Mouse (Mus musculus) ES-Bruce4 (cell line): ENCODE results near the gene Taok2. TPM values are rescaled to one million over a fixed set of nuclear protein-coding genes. Genes with fewer than 3 reads are reported as not detected.

Experiments used
- H3K27ac ChIP-seq: 2 replicates; pipeline ENCODE4 v1.5.1; 2012; ENCODE audit warnings: low read length, inconsistent platforms; ENCODE audit not compliant: insufficient read depth
- H3K27me3 ChIP-seq: 2 replicates; pipeline ENCODE4 v1.6.1; 2012; ENCODE audit warnings: mild to moderate bottlenecking, low read length, inconsistent platforms; ENCODE audit not compliant: control insufficient read depth, poor library complexity, insufficient read depth, severe bottlenecking
- H3K36me3 ChIP-seq: 2 replicates; pipeline ENCODE4 v1.6.1; 2012; ENCODE audit warnings: inconsistent platforms, mild to moderate bottlenecking, low read length, moderate library complexity; ENCODE audit not compliant: control insufficient read depth, poor library complexity, insufficient read depth, severe bottlenecking
- H3K4me1 ChIP-seq: one replicate; pipeline ENCODE4 v1.8.1; 2011; ENCODE audit warnings: low read length; ENCODE audit not compliant: control insufficient read depth, insufficient read depth
- H3K4me3 ChIP-seq: 2 replicates; pipeline ENCODE4 v1.5.1; 2011; ENCODE audit warnings: low read depth, mild to moderate bottlenecking, low read length
- H3K9ac ChIP-seq: 2 replicates; pipeline ENCODE4 v1.6.1; 2012; ENCODE audit warnings: low read depth, mild to moderate bottlenecking, inconsistent platforms; ENCODE audit not compliant: poor library complexity, severe bottlenecking
- H3K9me3 ChIP-seq: replicated peaks from 2 replicates; pipeline ENCODE4 v1.6.1; 2012; ENCODE audit warnings: mild to moderate bottlenecking, low read length, inconsistent platforms; ENCODE audit not compliant: control insufficient read depth, poor library complexity, insufficient read depth, severe bottlenecking
- CTCF ChIP-seq: IDR thresholded peaks from one replicate; pipeline ENCODE4 v1.8.1; 2011; ENCODE audit warnings: low read depth, low read length
- EP300 ChIP-seq: IDR thresholded peaks from 2 replicates; pipeline ENCODE4 v1.6.1; 2011; ENCODE audit warnings: low read depth, low read length; ENCODE audit not compliant: insufficient read depth
- POLR2A ChIP-seq: IDR thresholded peaks from one replicate; pipeline ENCODE4 v1.8.1; 2011; ENCODE audit warnings: low read length; ENCODE audit not compliant: insufficient read depth
- polyA plus RNA-seq: library from polyadenylated mRNA; stranded (reverse); fragments of >200 nt; gene quantifications from 2 replicates; pipeline ENCODE4 v1.2.4, GENCODE M21; 2011; ENCODE audit warnings: low read depth; ENCODE audit not compliant: missing spikeins, insufficient read depth, insufficient read length

Taok2 gene
- polyA plus RNA-seq, 1 experiment = 41.0 TPM

DNA sequence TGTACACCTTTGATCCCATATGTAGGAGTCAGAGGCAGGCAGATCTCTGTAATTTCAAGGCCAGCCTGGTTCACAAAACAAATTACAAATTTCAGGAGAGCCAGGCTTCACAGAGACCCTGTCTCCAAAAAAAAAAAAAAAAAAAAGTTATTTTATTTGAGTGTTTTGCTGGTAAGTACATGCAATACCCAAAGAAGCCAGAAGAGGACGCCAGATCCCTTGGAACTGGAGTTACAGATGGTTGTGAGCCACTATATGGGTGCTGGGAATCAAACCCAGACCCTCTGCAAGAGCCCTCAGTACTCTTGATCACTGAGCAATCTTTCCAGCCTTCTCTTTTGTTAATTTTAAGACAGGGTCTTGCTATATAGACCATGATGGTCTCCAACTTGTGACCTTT, 65.7 kb downstream of the Taok2 start:
- H3K4me1 ChIP-seq = peaks cover 13% of the 10 kb centered on the region
- TF ChIP-seq CTCF = no peak
- no peak for TF ChIP-seq POLR2A
- no peak for TF ChIP-seq EP300
- H3K9me3 ChIP-seq = no peaks in the 10 kb centered on the region

DNA sequence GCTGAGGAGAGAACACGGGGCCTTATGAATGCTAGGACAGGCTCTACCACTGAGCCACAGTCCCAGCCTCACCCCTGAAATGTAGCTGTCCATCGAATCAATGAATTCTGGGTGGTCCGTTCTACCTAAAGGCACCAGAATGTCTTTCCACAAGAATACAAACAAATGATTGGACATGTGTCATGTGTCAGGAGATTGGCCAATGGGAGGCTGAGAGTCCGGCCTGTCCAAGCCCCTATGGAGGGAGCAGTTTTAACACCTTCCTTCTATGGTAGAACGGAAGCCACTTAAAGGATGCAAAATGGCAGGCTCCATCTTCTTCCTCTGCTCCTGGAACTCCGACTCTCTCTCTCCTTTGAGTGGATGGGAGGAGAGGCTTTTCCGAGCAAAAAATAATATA, 66.9 kb downstream of the Taok2 start:
- Histone ChIP-seq H3K4me1 (peaks cover 12% of the 10 kb centered on the region), H3K36me3 (no peaks in the 10 kb centered on the region), H3K4me3 (no peak overlapping the region), H3K9me3 (no peaks in the 10 kb centered on the region), H3K27me3 (no peaks in the 10 kb centered on the region), H3K27ac (no peak overlapping the region), H3K9ac (no peak overlapping the region)
- no peak for TF ChIP-seq CTCF

More for the DNA sequence above, 65.7 kb downstream of the Taok2 start:
- H3K36me3 ChIP-seq = no peaks in the 10 kb centered on the region
- H3K9ac ChIP-seq = no peak overlapping the region
- H3K27ac ChIP-seq = no peak overlapping the region
- no peak overlapping the region for H3K4me3 ChIP-seq
- no peaks in the 10 kb centered on the region for H3K27me3 ChIP-seq

DNA sequence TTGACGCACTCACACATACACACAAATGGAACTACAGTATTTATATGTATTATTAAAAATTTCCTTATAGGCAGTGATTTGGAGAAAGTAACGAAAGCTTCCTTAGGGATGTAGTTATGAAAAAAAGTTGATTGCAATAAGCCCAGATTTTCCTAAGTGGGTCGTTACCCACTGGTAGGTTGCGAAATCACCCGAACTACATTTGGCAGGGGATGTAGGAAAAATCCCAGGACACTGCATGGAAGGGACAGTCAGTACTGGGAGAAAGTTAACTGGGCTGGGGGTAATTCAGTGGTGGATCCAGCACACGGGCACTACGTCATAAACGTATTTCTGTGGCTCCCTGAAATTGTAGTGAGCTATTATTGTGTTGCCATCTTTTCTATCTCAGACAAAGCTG, 68.0 kb downstream of the Taok2 start:
- peaks cover 7% of the 10 kb centered on the region for H3K4me1 ChIP-seq
- H3K9me3 ChIP-seq = no peaks in the 10 kb centered on the region
- no peak overlapping the region for H3K4me3 ChIP-seq
- no peaks in the 10 kb centered on the region for H3K36me3 ChIP-seq
- H3K9ac ChIP-seq = no peak overlapping the region
- TF ChIP-seq EP300 = no peak
- no peak for TF ChIP-seq CTCF
- no peak for TF ChIP-seq POLR2A
- no peak overlapping the region for H3K27ac ChIP-seq
- H3K27me3 ChIP-seq = no peaks in the 10 kb centered on the region

DNA sequence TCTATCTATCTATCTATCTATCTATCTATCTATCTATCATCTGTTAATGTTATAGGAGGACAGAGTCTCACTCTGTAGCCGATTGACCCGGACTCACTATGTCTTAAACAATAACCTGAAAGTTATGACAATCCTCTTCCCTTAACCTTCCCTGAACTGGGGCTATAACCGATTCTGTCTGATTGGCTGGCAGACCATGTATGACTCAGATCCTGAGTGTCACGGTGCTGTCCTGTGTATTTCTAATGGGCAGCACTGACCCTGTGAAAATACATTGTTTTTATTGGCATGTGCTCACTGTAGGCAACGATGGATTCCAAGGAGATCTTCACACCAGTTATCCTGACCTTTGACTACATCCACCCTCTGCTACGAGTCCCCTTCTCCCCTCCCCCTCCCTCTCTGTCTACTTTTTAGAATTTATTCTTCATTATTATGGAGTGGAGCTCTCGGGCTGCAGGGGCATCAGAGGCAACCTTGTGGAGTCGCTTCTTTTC, 68.7 kb downstream of the Taok2 start:
- no peaks in the 10 kb centered on the region for H3K27me3 ChIP-seq
- H3K9me3 ChIP-seq = no peaks in the 10 kb centered on the region
- no peaks in the 10 kb centered on the region for H3K36me3 ChIP-seq
- H3K4me1 ChIP-seq = peaks cover 7% of the 10 kb centered on the region
- TF ChIP-seq POLR2A (no peak), CTCF (no peak), EP300 (no peak)
- H3K27ac ChIP-seq = no peak overlapping the region
- no peak overlapping the region for H3K9ac ChIP-seq
- H3K4me3 ChIP-seq = no peak overlapping the region

Other genes with a start within 250 kb of the Taok2 start
- gene Sgf29, start 235.4 kb downstream of the Taok2 start, polyA plus RNA-seq = 42.7 and 54.0 TPM in 2 replicates
- not detected in 2 replicates for gene Sult1a1, start 208.3 kb downstream of the Taok2 start, polyA plus RNA-seq
- gene Bola2, start 189.3 kb downstream of the Taok2 start, polyA plus RNA-seq = 76.0 and 103 TPM in 2 replicates
- 16.6 and 17.4 TPM in 2 replicates for gene Slx1b, start 188.9 kb downstream of the Taok2 start, polyA plus RNA-seq
- 4.9 and 5.9 TPM in 2 replicates for gene Coro1a, start 176.9 kb downstream of the Taok2 start, polyA plus RNA-seq
- 102 and 121 TPM in 2 replicates for gene Mapk3, start 125.1 kb downstream of the Taok2 start, polyA plus RNA-seq
- gene Gdpd3, start 118.4 kb downstream of the Taok2 start, polyA plus RNA-seq = 1.8 and 3.6 TPM in 2 replicates
- 56.8 and 62.1 TPM in 2 replicates for gene Ypel3, start 107.7 kb downstream of the Taok2 start, polyA plus RNA-seq
- 1.7 TPM in 2 replicates for gene Tbx6, start 103.2 kb downstream of the Taok2 start, polyA plus RNA-seq
- gene Ppp4c, start 92.2 kb downstream of the Taok2 start, polyA plus RNA-seq = 111 and 127 TPM in 2 replicates
- 2.7 and 4.2 TPM in 2 replicates for gene Fam57b, start 87.0 kb downstream of the Taok2 start, polyA plus RNA-seq
- not detected in 2 replicates for gene 4930451I11Rik, start 53.1 kb downstream of the Taok2 start, polyA plus RNA-seq
- 3.2 and 3.3 TPM in 2 replicates for gene Doc2a, start 37.3 kb downstream of the Taok2 start, polyA plus RNA-seq
- 116 and 120 TPM in 2 replicates for gene Hirip3, start 22.7 kb downstream of the Taok2 start, polyA plus RNA-seq
- gene Ino80e, start 22.3 kb downstream of the Taok2 start, polyA plus RNA-seq = 104 and 118 TPM in 2 replicates
- 16.3 and 17.2 TPM in 2 replicates for gene Tmem219, start 38.2 kb upstream of the Taok2 start, polyA plus RNA-seq
- 25.5 and 26.8 TPM in 2 replicates for gene Kctd13, start 44.2 kb upstream of the Taok2 start, polyA plus RNA-seq
- 0.36 and 0.41 TPM in 2 replicates for gene Asphd1, start 64.9 kb upstream of the Taok2 start, polyA plus RNA-seq
- gene Sez6l2, start 65.9 kb upstream of the Taok2 start, polyA plus RNA-seq = 1.4 and 1.9 TPM in 2 replicates
- gene Cdipt, start 91.2 kb upstream of the Taok2 start, polyA plus RNA-seq = 42.8 and 53.3 TPM in 2 replicates
- gene Cdiptos, start 91.4 kb upstream of the Taok2 start, polyA plus RNA-seq = 1.4 and 2.4 TPM in 2 replicates
- 17.9 and 18.8 TPM in 2 replicates for gene Mvp, start 129.9 kb upstream of the Taok2 start, polyA plus RNA-seq
- 22.1 and 26.6 TPM in 2 replicates for gene Pagr1b, start 131.8 kb upstream of the Taok2 start, polyA plus RNA-seq
- gene Pagr1a, start 132.6 kb upstream of the Taok2 start, polyA plus RNA-seq = 12.7 and 27.9 TPM in 2 replicates
- 2.2 and 23.9 TPM in 2 replicates for gene Gm42742, start 136.4 kb upstream of the Taok2 start, polyA plus RNA-seq
- 3.5 and 6.7 TPM in 2 replicates for gene Prrt2, start 136.5 kb upstream of the Taok2 start, polyA plus RNA-seq
- gene Maz, start 142.3 kb upstream of the Taok2 start, polyA plus RNA-seq = 117 and 123 TPM in 2 replicates
- 106 and 109 TPM in 2 replicates for gene Kif22, start 157.8 kb upstream of the Taok2 start, polyA plus RNA-seq
- gene Zg16, start 202.6 kb upstream of the Taok2 start, polyA plus RNA-seq = not detected in 2 replicates
- gene AI467606, start 206.7 kb upstream of the Taok2 start, polyA plus RNA-seq = 1.6 TPM in 2 replicates
- gene Qprt, start 237.5 kb upstream of the Taok2 start, polyA plus RNA-seq = 8.6 and 9.3 TPM in 2 replicates